Mouse (Mus musculus) intestine, embryonic 15.5 days (tissue): Measurements from ENCODE around the gene Dot1l. TPM values are rescaled to one million over a fixed set of nuclear protein-coding genes. Genes with fewer than 3 reads are reported as not detected.

Source experiments
- ATAC-seq: fragments of 200-750 bp; cut with Nextera tagmentation; 2 replicates; pipeline ENCODE4 v1.8.0; 2017; ENCODE audit warnings: moderate TSS enrichment, moderate library complexity
- H3K27ac ChIP-seq: fragments of 300-500 bp; sonication (generic); 2 replicates; pipeline ENCODE4 v1.5.1; 2015; ENCODE audit warnings: mild to moderate bottlenecking, inconsistent platforms
- H3K27me3 ChIP-seq: fragments of 300-500 bp; sonication (generic); replicated peaks from 2 replicates; pipeline ENCODE4 v1.6.1; 2015; ENCODE audit warnings: inconsistent platforms
- H3K36me3 ChIP-seq: fragments of 300-500 bp; sonication (generic); 2 replicates; pipeline ENCODE4 v1.6.1; 2015; ENCODE audit warnings: inconsistent platforms
- H3K4me1 ChIP-seq: fragments of 300-500 bp; sonication (generic); replicated peaks from 2 replicates; pipeline ENCODE4 v1.6.1; 2015; ENCODE audit warnings: inconsistent platforms
- H3K4me2 ChIP-seq: fragments of 300-500 bp; sonication (generic); replicated peaks from 2 replicates; pipeline ENCODE4 v1.6.1; 2015; ENCODE audit warnings: mild to moderate bottlenecking, inconsistent platforms
- H3K4me3 ChIP-seq: fragments of 300-500 bp; sonication (generic); replicated peaks from 2 replicates; pipeline ENCODE4 v1.5.1; 2015; ENCODE audit warnings: inconsistent platforms
- H3K9ac ChIP-seq: fragments of 300-500 bp; sonication (generic); 2 replicates; pipeline ENCODE4 v1.6.1; 2015; ENCODE audit warnings: inconsistent platforms
- H3K9me3 ChIP-seq: fragments of 300-500 bp; sonication (generic); 2 replicates; pipeline ENCODE4 v1.6.1; 2016; ENCODE audit warnings: inconsistent platforms
- WGBS: fragments of 180-500 bp; shearing (Covaris S2); methylation state at CpG from one replicate; pipeline ENCODE4 v1.1.7; 2015; 5-methylcytosine and 5-hydroxymethylcytosine counted together
- polyA plus RNA-seq: library from polyadenylated mRNA; unstranded; fragments of >200 nt; fragmentation: Nextera tagmentation; extraction: Ambion mirVana; gene quantifications from 2 replicates; pipeline ENCODE4 v1.2.1, GENCODE M21; 2015

Gene Dot1l
- polyA plus RNA-seq, 1 experiment from 2014 or later, result 12.0 TPM

DNA sequence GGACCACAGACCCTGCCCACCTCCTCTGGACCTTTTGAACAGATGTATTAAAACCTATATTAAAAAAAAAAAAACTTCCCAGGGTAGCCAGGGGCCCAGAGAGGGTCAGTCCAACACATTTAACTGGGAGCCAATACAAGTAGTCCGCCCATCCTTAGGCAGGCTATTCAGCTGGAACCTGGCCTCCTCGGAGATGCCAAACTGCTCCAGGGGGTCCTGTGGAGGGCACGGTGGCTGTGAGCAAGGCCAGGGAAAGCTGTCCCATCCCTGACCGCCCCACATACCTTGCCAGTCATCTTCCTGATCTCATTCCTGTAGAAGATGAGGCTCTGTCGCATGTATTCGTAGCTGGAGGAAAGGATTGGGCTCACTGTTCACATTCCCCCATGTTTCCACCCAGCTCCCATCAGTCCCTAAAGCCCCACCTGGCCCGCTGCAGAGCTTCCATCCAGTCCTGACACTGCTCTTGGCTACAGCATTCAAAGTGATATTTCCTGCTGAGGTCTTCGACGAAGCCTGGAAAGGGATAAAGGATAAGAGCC lies 41.4 kb downstream of the Dot1l start:
- H3K9me3 ChIP-seq, result no peaks in the 10 kb centered on the region
- H3K4me2 ChIP-seq, result peak overlapping the region; percentile 71
- ATAC-seq, result no peak
- peaks cover 42% of the 10 kb centered on the region for H3K36me3 ChIP-seq
- H3K9ac ChIP-seq, result peak overlapping the region; percentile 93; the same call in 1 of the 2 replicates
- H3K27me3 ChIP-seq, result no peaks in the 10 kb centered on the region
- 81% methylated on average over 9 of the region's 9 CpGs for WGBS
- H3K27ac ChIP-seq, result no peak overlapping the region
- peak overlapping the region; percentile 77 for H3K4me3 ChIP-seq
- peaks cover 31% of the 10 kb centered on the region for H3K4me1 ChIP-seq

DNA sequence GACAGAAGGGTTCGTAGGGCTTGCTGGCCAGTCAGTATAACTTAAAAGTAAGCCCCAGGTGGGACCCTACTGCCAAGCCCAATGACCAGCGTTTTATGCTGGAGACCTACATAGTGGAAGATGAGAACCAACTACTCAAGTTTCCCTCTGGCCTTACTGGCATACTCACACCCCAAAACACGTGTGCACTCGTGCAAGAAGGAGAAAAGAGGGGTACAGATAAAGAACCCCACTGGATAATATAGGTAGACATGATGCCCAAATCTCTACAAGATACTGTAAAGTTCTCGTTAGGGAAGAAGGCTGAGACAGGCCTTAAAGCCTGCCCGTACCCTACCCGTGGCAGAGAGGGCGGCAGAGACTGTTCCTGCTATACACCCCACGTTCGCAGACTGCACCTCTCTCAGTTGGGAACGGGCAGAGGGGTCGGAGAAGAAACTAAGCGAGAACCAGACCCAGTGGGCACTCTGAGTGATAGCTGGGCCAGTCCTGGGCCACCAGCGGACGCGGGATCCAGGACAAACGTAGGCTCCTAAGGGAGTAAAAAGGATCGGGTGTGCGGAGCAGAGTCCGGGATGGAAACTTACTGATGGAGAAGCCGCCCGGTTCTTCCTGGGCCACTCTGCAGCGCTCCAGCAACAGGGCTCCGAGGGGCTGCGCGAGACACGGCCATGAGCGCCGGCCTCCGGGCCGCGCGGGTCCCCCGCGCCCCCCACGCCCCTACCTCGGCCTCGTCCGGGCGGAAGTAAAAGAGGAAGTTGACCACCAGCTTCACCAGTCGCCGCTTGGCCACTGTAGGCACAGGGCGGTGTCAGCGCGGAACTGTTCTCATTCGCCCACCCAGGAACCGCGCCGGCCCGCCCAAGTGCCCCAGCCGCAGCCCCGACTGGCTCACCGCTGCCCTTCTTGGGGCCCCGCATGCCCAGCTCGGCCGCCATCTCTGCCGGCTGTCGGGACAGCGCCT lies 42.5 kb downstream of the Dot1l start:
- peak overlapping the region; percentile 77 for H3K4me3 ChIP-seq
- peaks cover 27% of the 10 kb centered on the region for H3K4me1 ChIP-seq
- H3K9me3 ChIP-seq, result no peaks in the 10 kb centered on the region
- ATAC-seq, result peak; percentile 69
- H3K27me3 ChIP-seq, result no peaks in the 10 kb centered on the region
- peak overlapping the region; percentile 71 for H3K4me2 ChIP-seq
- H3K27ac ChIP-seq, result peak overlapping the region; percentile 96
- 2% methylated on average over 59 of the region's 59 CpGs for WGBS
- peaks cover 43% of the 10 kb centered on the region for H3K36me3 ChIP-seq
- peak overlapping the region; percentile 93 for H3K9ac ChIP-seq

DNA sequence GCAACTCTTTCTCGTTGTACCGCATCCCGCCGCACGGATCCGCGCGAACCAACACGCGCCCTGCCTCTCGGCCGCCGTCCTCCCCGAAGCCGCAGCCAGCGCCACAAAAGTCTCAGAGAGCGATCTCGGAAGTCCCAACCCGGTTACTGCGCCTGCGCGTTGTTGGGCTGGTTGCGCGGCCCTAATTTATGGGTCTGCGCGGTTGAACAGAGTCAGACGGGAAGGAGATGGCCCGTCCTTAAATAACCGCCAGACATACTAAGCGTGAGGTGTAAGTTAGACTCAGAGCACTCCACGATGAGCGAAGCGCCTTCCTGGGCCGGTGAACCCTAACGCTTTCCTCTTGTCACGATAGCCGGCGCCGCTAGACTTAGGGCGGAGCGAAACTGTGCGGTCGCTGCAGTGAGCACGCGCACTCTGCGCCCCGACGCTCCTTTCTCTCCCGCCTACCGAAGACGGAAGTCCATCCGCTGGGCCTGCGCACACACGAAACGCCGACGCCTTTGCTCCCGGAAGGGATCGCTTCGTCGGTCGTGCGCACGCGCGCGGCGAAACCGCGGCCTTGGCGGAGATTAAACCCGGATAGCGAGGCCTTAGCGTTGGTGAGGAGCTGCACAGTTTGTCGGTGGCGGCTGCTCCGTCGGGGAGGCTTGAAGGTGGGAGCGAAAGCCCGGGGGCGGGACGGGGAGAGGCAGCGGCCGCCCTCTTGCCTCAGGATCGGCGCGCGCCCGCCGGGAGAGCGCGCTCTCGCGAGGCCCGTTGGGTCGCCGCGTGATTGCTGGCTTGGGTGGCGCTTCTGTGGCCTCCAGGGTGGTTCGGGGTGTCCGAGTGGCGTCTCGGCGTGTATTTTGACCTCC lies 43.4 kb downstream of the Dot1l start, which contains the start of the genes Sf3a2 and Plekhj1:
Sf3a2 (plus strand) TSS at position 49 of the 857 bp plus-strand sequence.
Plekhj1 (minus strand) TSS at position 477 of the 857 bp plus-strand sequence.
- Histone ChIP-seq H3K36me3 (peaks cover 48% of the 10 kb centered on the region), H3K9ac (peak within 1 kb of the TSS; percentile 93), H3K4me1 (peaks cover 27% of the 10 kb centered on the region), H3K4me3 (peak within 1 kb of the TSS; percentile 77), H3K27me3 (no peaks in the 10 kb centered on the region), H3K4me2 (peak within 1 kb of the TSS; percentile 72), H3K9me3 (no peaks in the 10 kb centered on the region), H3K27ac (peak within 1 kb of the TSS; percentile 96)
- peak; percentile 95 for ATAC-seq
- WGBS, result under 1% methylated on average over 104 of the region's 104 CpGs

DNA sequence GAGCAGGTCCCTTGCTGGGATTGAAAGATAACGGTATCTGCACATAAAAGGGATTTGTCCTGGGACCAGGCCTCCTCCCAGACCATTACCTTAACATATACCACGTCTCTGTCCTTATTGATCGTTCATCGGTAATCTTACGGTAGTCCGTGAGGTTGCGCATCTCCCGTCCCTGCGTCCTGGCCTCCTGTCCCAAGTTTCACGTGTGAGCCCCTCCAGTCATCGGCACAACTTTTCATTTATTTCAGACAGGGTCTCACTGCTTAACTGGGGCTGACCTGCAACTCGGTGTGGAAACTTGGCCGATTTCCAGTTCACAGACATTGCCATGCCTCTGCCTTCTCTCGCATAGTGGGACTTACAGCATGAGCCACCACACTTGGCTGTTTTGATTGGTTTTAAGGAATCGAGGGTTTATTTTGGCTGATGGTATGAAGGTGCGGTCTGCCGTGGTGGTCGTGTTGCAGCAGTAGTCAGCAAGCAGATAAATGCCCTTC lies 44.1 kb downstream of the Dot1l start:
- peak overlapping the region; percentile 93 for H3K9ac ChIP-seq
- peak overlapping the region; percentile 72 for H3K4me2 ChIP-seq
- H3K36me3 ChIP-seq, result peaks cover 50% of the 10 kb centered on the region
- peak overlapping the region; percentile 96 for H3K27ac ChIP-seq
- WGBS, result 1% methylated on average over 18 of the region's 18 CpGs
- no peak for ATAC-seq
- peaks cover 27% of the 10 kb centered on the region for H3K4me1 ChIP-seq
- no peaks in the 10 kb centered on the region for H3K27me3 ChIP-seq
- H3K4me3 ChIP-seq, result peak overlapping the region; percentile 77
- H3K9me3 ChIP-seq, result no peaks in the 10 kb centered on the region

DNA sequence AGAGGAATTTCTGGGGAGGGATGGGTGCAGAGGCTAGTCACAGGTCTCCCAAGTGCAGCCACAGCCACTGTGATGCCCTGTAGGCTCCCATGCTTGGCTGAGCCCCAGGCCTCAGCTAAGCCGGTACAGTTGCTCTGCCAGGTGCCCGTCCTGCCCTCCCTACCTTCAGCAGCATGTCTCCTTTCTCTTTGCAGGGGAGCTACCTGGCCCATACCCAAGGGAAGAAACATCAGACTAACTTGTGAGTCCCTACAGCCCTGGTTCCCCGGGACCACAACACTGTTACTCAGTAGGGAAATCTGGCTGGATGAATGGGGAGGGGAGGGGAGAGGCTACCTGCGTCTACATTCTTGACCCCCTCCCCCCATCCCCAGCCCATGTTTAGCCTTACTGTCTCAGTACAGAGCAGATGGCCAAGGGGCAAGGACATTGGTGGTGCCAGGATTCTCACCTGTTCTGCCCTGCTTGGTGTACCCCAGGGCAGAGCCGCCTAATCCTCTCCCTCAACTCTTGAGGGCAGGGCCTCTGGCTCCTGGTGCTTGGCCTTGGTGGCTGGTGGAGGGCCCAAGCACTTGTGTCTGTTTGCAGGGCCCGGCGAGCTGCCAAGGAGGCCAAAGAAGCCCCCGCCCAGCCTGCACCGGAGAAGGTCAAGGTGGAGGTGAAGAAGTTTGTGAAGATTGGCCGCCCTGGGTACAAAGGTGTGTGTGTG lies 47.4 kb downstream of the Dot1l start:
- 85% methylated on average over 10 of the region's 10 CpGs for WGBS
- H3K4me1 ChIP-seq, result peaks cover 27% of the 10 kb centered on the region
- H3K4me3 ChIP-seq, result no peak overlapping the region
- no peak overlapping the region for H3K4me2 ChIP-seq
- peaks cover 46% of the 10 kb centered on the region for H3K36me3 ChIP-seq
- H3K9me3 ChIP-seq, result no peaks in the 10 kb centered on the region
- H3K27me3 ChIP-seq, result 0 out of 2 replicates have a peak, but pooled peaks cover 3% of the 10 kb centered on the region
- ATAC-seq, result no peak
- no peak overlapping the region for H3K9ac ChIP-seq
- H3K27ac ChIP-seq, result no peak overlapping the region

DNA sequence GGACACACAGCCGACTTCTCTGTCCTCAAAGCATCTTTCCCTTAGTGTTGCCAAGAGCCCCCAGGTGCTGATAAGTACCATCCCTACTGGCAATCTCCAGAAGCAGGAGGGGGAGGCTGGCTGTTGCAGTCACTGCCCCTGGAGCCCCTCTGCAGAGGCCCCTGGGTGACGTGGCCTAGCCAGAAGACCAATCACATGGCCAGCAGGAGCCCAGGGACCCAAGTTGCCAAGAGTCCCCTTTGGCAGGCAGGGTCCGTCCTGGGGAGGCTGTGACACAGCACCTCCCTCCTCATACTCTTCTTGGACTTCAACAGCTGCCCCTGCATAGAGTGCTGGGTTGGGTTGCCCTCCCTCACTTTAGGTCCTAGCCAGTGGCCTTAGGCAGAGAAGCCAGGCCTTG lies 48.0 kb downstream of the Dot1l start:
- no peak overlapping the region for H3K4me2 ChIP-seq
- peaks cover 46% of the 10 kb centered on the region for H3K36me3 ChIP-seq
- peaks cover 33% of the 10 kb centered on the region for H3K4me1 ChIP-seq
- no peak for ATAC-seq
- H3K27me3 ChIP-seq, result 0 out of 2 replicates have a peak, but pooled peaks cover 3% of the 10 kb centered on the region
- no peak overlapping the region for H3K9ac ChIP-seq
- H3K27ac ChIP-seq, result no peak overlapping the region
- 87% methylated on average over 3 of the region's 3 CpGs for WGBS
- no peaks in the 10 kb centered on the region for H3K9me3 ChIP-seq
- H3K4me3 ChIP-seq, result no peak overlapping the region

DNA sequence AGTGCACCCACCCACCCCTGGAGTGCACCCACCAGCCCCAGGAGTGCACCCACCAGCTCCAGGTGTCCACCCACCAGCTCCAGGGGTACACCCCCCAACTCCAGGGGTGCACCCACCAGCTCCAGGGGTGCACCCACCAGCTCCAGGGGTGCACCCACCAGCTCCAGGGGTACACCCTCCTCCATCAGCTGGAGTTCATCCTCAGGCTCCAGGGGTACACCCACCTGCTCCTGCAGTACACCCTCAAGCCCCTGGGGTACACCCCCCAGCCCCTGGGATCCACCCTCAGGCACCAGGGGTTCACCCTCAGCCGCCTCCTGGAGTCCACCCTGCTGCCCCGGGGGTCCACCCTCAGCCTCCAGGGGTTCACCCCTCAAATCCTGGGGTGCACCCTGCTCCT lies 49.3 kb downstream of the Dot1l start:
- no peak overlapping the region for H3K27ac ChIP-seq

DNA sequence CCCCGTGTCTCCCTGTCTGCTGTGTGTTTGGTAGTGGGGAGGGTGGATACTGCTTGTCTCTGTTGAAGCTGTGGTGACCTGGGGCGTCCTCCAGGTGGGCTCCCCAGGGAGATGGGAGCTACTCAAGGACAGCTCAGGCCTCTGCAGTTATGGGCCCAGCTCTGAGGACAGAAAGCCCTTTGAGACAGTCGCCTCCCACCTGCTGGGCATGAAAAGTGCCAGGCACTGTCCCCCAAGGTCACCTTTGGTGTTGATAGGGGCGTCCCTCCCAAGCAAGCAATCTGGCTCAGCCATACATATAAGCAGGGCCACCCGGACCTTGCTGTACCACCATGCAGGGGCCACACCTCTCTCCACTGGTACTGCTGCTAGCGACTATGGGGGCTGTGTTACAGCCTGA lies 49.9 kb downstream of the Dot1l start, which contains the start of gene Amh:
Amh (plus strand) TSS at position 328 of the 400 bp plus-strand sequence.
- Histone ChIP-seq H3K4me3 (no peak within 1 kb of the TSS), H3K27ac (no peak within 1 kb of the TSS), H3K27me3 (peaks cover 15% of the 10 kb centered on the region; the same call in 1 of the 2 replicates), H3K4me1 (peaks cover 43% of the 10 kb centered on the region), H3K9ac (0 out of 2 replicates have a peak within 1 kb of the TSS, but pooled peaks have one; percentile 61), H3K36me3 (peaks cover 46% of the 10 kb centered on the region), H3K4me2 (no peak within 1 kb of the TSS), H3K9me3 (no peaks in the 10 kb centered on the region)
- no peak for ATAC-seq
- 64% methylated on average over 6 of the region's 6 CpGs for WGBS

More for the DNA sequence above, 49.3 kb downstream of the Dot1l start:
- WGBS, result 100% methylated on average over 2 of the region's 2 CpGs
- Histone ChIP-seq H3K9me3 (no peaks in the 10 kb centered on the region), H3K27me3 (peaks cover 14% of the 10 kb centered on the region; the same call in 1 of the 2 replicates), H3K4me1 (peaks cover 46% of the 10 kb centered on the region), H3K36me3 (peaks cover 46% of the 10 kb centered on the region), H3K9ac (no peak overlapping the region), H3K4me3 (no peak overlapping the region), H3K4me2 (no peak overlapping the region)
- no peak for ATAC-seq

DNA sequence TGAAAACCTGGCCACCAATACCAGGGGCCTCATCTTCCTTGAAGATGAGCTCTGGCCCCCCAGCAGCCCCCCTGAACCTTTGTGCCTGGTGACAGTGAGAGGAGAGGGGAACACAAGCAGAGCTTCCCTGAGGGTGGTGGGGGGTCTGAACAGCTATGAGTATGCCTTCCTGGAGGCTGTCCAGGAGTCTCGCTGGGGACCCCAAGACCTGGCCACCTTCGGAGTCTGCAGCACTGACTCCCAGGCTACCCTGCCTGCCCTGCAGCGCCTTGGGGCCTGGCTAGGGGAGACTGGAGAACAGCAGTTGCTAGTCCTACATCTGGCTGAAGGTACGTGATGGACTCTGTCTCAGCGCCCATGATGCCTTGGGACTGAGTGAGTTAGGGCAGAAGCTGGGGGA lies 50.3 kb downstream of the Dot1l start:
- H3K4me2 ChIP-seq, result no peak overlapping the region
- 74% methylated on average over 5 of the region's 5 CpGs for WGBS
- no peak overlapping the region for H3K4me3 ChIP-seq
- ATAC-seq, result no peak
- peaks cover 43% of the 10 kb centered on the region for H3K36me3 ChIP-seq
- H3K9me3 ChIP-seq, result no peaks in the 10 kb centered on the region
- peaks cover 42% of the 10 kb centered on the region for H3K4me1 ChIP-seq
- H3K27me3 ChIP-seq, result peaks cover 15% of the 10 kb centered on the region; the same call in 1 of the 2 replicates
- no peak overlapping the region for H3K27ac ChIP-seq
- no peak overlapping the region for H3K9ac ChIP-seq

DNA sequence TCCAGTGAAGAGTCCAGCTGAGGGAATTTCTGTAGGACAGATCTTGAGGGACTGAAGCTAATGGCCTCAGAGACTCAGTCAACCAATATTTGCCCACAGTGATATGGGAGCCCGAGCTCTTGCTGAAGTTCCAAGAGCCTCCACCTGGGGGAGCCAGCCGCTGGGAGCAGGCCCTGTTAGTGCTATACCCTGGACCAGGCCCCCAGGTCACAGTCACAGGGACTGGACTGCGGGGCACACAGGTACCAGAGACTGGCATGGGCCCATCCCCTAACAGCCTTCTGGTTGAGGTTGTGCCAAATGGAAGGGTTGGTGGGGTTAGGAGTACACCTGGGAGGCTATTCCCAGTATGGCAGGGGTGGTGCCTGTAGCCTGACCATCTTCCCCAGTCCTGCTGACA lies 50.9 kb downstream of the Dot1l start:
- 23% methylated on average over 3 of the region's 3 CpGs for WGBS
- H3K4me3 ChIP-seq, result no peak overlapping the region
- peaks cover 17% of the 10 kb centered on the region; the same call in 1 of the 2 replicates for H3K27me3 ChIP-seq
- no peak overlapping the region for H3K4me2 ChIP-seq
- 0 out of 2 replicates have a peak overlapping the region, but pooled peaks have one; percentile 61 for H3K9ac ChIP-seq
- peak; percentile 62 for ATAC-seq
- no peaks in the 10 kb centered on the region for H3K9me3 ChIP-seq
- no peak overlapping the region for H3K27ac ChIP-seq
- peaks cover 42% of the 10 kb centered on the region for H3K36me3 ChIP-seq
- peaks cover 42% of the 10 kb centered on the region for H3K4me1 ChIP-seq
